Mouse (Mus musculus) limb, embryonic 14.5 days (tissue): Measurements from ENCODE around the gene Phldb2. TPM values are rescaled to one million over a fixed set of nuclear protein-coding genes. Genes with fewer than 3 reads are reported as not detected.

Experiments used
- ATAC-seq: fragments of 200-750 bp; cut with Nextera tagmentation; 2 replicates; pipeline ENCODE4 v1.8.0; 2017; ENCODE audit warnings: low read depth, moderate number of reproducible peaks, moderate TSS enrichment; ENCODE audit not compliant: low FRiP score
- DNase-seq: peaks from one replicate; pipeline ENCODE4 v3.0.0-alpha.2; 2015; ENCODE audit warnings: low spot score
- H3K27ac ChIP-seq: fragments of 300-500 bp; sonication (generic); replicated peaks from 2 replicates; pipeline ENCODE4 v1.5.1; 2014; ENCODE audit warnings: low read depth, mild to moderate bottlenecking, low read length, moderate library complexity, mixed read lengths
- H3K27me3 ChIP-seq: fragments of 300-500 bp; sonication (generic); 2 replicates; pipeline ENCODE4 v1.6.1; 2014; ENCODE audit warnings: low read length, mixed read lengths; ENCODE audit not compliant: control insufficient read depth, insufficient read depth
- H3K36me3 ChIP-seq: fragments of 300-500 bp; sonication (generic); 2 replicates; pipeline ENCODE4 v1.6.1; 2014; ENCODE audit warnings: mild to moderate bottlenecking, low read length, moderate library complexity, mixed read lengths; ENCODE audit not compliant: control insufficient read depth, insufficient read depth
- H3K4me1 ChIP-seq: fragments of 300-500 bp; sonication (generic); 2 replicates; pipeline ENCODE4 v1.6.1; 2014; ENCODE audit warnings: antibody characterized with exemption, low read length, mixed read lengths; ENCODE audit not compliant: control insufficient read depth, insufficient read depth
- H3K4me2 ChIP-seq: fragments of 300-500 bp; sonication (generic); replicated peaks from 2 replicates; pipeline ENCODE4 v1.6.1; 2014; ENCODE audit warnings: low read depth, mild to moderate bottlenecking, low read length, moderate library complexity; ENCODE audit not compliant: severe bottlenecking
- H3K4me3 ChIP-seq: fragments of 300-500 bp; sonication (generic); replicated peaks from 2 replicates; pipeline ENCODE4 v1.5.1; 2014; ENCODE audit warnings: low read length
- H3K9ac ChIP-seq: fragments of 300-500 bp; sonication (generic); 2 replicates; pipeline ENCODE4 v1.6.1; 2014; ENCODE audit warnings: mild to moderate bottlenecking, low read depth, low read length, moderate library complexity; ENCODE audit not compliant: severe bottlenecking
- H3K9me3 ChIP-seq: fragments of 300-500 bp; sonication (generic); 2 replicates; pipeline ENCODE4 v1.6.1; 2016; ENCODE audit warnings: low read length; ENCODE audit not compliant: control insufficient read depth
- POLR2A ChIP-seq: fragments of 200-500 bp; IDR thresholded peaks from 2 replicates; pipeline ENCODE4 v1.8.0; 2012; ENCODE audit warnings: inconsistent platforms, mild to moderate bottlenecking, moderate library complexity, borderline replicate concordance; ENCODE audit not compliant: insufficient read depth, insufficient read length; ENCODE audit errors: extremely low read depth
- WGBS: fragments of 180-500 bp; shearing (Covaris S2); extraction: QIAGEN DNeasy Blood & Tissue Kit; methylation state at CpG from one replicate; pipeline ENCODE4 v1.1.7; 2014; 5-methylcytosine and 5-hydroxymethylcytosine counted together
- polyA plus RNA-seq, 2 experiments: library from polyadenylated mRNA; depleted of rRNA in 1 of 2; stranded (reverse) in 1 of 2; unstranded in 1 of 2; fragments of >200 nt; fragmentation: Nextera tagmentation in 1 of 2; extraction: Ambion mirVana in 1 of 2; gene quantifications; 2 replicates each; pipeline versions ENCODE4 v1.2.1 to v1.2.3; 2012 to 2014

Phldb2 gene
- polyA plus RNA-seq, 2 experiments, result 51.0 to 55.8 TPM

- no peak overlapping the region for H3K4me3 ChIP-seq
- no peak overlapping the region for H3K9ac ChIP-seq
- TF ChIP-seq POLR2A, result no peak
- H3K27ac ChIP-seq, result no peak overlapping the region
- peaks cover 49% of the 10 kb centered on the region for H3K4me1 ChIP-seq
- no peaks in the 10 kb centered on the region for H3K27me3 ChIP-seq
- H3K9me3 ChIP-seq, result no peaks in the 10 kb centered on the region
- 45% methylated on average over 5 of the region's 5 CpGs for WGBS
- H3K36me3 ChIP-seq, result no peaks in the 10 kb centered on the region
- 0 out of 2 replicates have a peak, but pooled peaks have one; percentile 16 for ATAC-seq
- DNase-seq, result no peak
- no peak overlapping the region for H3K4me2 ChIP-seq
These were observed 115.7 kb downstream of the Phldb2 start for GRCm38 (mm10) chr16:45837541-45838342.

- DNase-seq, result no peak
- no peak overlapping the region for H3K9ac ChIP-seq
These were observed 120.7 kb downstream of the Phldb2 start for GRCm38 (mm10) chr16:45832747-45833108.

DNA sequence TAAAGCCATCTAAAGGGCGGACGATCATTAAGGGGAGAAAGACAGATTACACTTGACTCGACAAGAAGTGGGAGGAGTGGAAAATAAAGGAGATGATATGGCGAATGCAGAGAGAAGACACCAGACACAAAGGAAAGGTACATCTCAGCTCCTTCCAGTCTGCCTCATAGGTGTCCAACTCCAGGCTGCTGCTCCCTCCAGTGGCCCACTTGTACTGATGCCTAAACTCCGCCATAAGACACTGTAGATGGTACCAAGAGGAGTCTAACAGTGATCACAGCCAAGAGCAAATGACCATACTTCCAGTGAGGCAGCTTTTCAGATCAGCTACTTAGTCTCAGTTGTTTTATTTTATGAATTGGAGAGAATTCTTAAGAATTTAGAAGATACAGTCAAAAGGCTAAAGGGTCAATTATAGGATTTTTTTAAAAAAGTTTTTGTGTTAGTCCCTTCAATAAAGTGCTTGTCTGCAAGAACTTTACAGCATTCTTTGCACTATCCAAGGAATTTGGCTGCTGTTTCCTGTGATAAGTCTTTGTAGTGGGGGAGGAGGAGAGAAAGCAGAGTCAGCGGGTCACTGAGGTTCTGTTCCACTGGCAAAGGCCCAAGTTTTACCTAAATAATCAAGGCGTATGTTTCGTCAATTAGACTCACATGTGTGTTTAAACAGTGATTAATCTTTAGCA is 121.2 kb downstream of the Phldb2 start:
- Histone ChIP-seq H3K36me3 (no peaks in the 10 kb centered on the region), H3K27me3 (no peaks in the 10 kb centered on the region), H3K4me1 (peaks cover 47% of the 10 kb centered on the region), H3K4me3 (no peak overlapping the region), H3K4me2 (no peak overlapping the region), H3K9ac (no peak overlapping the region), H3K27ac (0 out of 2 replicates have a peak overlapping the region, but pooled peaks have one; percentile 14), H3K9me3 (no peaks in the 10 kb centered on the region)
- DNase-seq (peak; percentile 58), ATAC-seq (no peak)
- TF ChIP-seq POLR2A, result no peak
- 57% methylated on average over 8 of the region's 8 CpGs for WGBS

More at GRCm38 (mm10) chr16:45832747-45833108, 120.7 kb downstream of the Phldb2 start:
- TF ChIP-seq POLR2A, result no peak
- no peak for ATAC-seq
- Histone ChIP-seq H3K4me3 (no peak overlapping the region), H3K27ac (no peak overlapping the region), H3K36me3 (no peaks in the 10 kb centered on the region), H3K27me3 (no peaks in the 10 kb centered on the region), H3K9me3 (no peaks in the 10 kb centered on the region), H3K4me2 (no peak overlapping the region), H3K4me1 (peaks cover 50% of the 10 kb centered on the region)
- WGBS, result 40% methylated on average over 6 of the region's 6 CpGs

- H3K36me3 ChIP-seq, result no peaks in the 10 kb centered on the region
- H3K27me3 ChIP-seq, result no peaks in the 10 kb centered on the region
- TF ChIP-seq POLR2A, result no peak
- H3K4me1 ChIP-seq, result peaks cover 47% of the 10 kb centered on the region
- DNase-seq (no peak), ATAC-seq (no peak)
- no peak overlapping the region for H3K4me3 ChIP-seq
- H3K4me2 ChIP-seq, result no peak overlapping the region
- H3K9me3 ChIP-seq, result no peaks in the 10 kb centered on the region
- WGBS, result 39% methylated on average over 4 of the region's 4 CpGs
- no peak overlapping the region for H3K9ac ChIP-seq
- H3K27ac ChIP-seq, result peak overlapping the region; percentile 58; the same call in 1 of the 2 replicates
These were observed 122.1 kb downstream of the Phldb2 start for GRCm38 (mm10) chr16:45831094-45831872.

DNA sequence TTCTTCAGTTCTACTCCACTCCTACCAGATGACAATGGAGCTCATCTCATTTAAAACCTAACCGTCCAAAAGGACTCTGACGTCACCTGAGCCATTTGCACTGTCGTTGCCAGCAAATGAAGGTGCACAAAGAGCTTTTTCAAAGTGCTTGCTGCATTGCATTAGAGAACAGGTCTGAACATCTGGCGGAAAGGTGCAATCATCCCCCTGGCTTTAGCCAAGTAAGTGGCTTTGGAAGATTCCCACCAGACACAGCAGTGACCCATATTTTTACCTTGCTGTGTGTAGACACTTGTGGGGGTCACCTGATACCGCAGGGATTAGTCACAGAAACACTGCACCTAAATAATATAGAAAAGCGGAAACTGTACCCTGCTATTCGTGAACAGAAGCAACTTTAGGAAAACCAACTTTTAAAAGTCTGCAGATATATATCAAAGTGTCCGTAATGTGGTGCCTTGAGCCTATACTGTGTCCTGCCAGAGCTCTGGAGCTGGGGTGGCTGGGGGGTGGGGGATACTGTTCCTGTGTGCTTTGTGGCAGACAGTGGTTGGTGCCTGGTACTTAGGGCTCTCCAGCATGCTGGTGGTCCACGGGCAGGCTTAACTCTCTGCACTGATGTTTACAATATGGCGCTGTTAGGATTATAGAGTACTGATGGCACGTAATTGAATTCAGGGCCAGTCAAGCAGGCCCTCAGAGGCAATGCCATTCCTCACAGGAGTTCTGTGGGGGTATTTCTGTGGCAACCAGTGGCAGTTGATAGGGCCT is 123.1 kb downstream of the Phldb2 start:
- Histone ChIP-seq H3K4me1 (peaks cover 47% of the 10 kb centered on the region), H3K4me3 (no peak overlapping the region), H3K36me3 (peaks cover 9% of the 10 kb centered on the region), H3K27ac (peak overlapping the region; percentile 58; the same call in 1 of the 2 replicates), H3K4me2 (no peak overlapping the region; the same call in 1 of the 2 replicates), H3K9me3 (no peaks in the 10 kb centered on the region), H3K9ac (no peak overlapping the region), H3K27me3 (no peaks in the 10 kb centered on the region)
- ATAC-seq, result no peak
- no peak for TF ChIP-seq POLR2A
- WGBS, result 38% methylated on average over 11 of the region's 11 CpGs
- no peak for DNase-seq
